Mouse (Mus musculus) testis, postnatal 10 days (tissue): Measurements from ENCODE around the gene Ubr3.
"Not testable (repeated sequence)": the region's sequence is repeated elsewhere in the genome, so short reads cannot be mapped to it uniquely, and the experiment has no call there.

Experiments used
- DNase-seq: peaks from one replicate; pipeline ENCODE4 v3.0.0; 2021; ENCODE audit warnings: low spot score

Gene Ubr3

GRCm38 (mm10) chr2:69907394-69907793 is 10.3 kb downstream of the Ubr3 start:
- not testable (repeated sequence) for DNase-seq

DNA sequence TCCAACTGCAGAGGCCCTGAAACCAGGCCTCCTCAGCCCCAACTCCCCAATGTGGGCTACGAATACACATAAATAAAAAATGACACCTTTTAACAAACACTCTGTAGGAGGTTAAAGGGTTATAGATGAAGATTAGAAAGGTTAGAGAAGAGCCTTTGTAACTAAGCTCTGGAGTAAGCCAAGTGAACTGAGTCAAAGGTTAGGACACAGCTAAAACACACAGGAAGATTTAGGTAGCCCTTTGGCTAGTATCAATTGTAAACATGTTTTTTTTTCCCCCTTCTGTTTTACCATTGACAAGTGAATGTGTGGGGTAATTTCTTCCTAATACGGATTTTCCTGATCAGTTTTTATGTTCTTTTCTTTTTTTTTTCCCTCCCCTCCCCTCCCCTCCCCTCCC is 15.8 kb downstream of the Ubr3 start:
- no peak for DNase-seq

DNA sequence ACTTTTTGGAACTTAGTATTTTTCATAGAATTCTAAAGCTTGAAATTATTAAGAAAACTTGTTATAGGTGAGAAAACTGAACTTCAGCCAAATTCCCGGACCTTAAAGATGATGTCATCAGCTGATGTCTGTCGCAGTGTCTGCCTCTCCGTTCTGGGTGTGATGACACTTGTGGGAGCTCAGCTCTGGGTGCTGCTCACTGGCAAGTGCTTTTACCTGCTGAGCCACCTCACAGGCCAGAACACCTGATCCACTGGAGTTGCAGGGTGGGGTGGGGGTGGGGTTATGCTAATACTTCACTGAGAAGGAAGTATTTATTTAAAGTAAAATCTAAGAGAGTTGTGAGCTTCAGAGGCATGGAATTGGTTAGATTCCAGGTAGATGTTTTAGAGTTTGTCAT is 20.3 kb downstream of the Ubr3 start:
- no peak for DNase-seq

DNA sequence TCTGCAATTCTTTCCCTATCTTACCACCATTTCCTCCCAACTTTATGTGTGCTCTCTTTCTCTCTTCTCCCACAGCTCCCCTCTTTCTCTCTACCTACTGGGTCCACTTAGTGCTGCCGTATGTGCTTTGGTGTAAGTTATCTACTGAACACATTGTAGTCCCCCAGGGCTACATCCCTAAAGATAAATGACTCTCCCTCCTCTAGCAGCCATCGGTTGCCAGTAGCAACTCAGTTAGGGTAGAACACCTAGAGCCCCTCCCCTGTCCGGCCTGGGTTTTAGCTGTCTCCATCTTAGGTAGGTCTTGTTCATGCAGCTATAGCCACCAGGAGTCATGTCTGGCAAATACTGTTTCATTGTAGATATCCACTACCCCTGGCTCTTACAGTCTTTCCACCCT is 27.9 kb downstream of the Ubr3 start:
- DNase-seq = no peak

- DNase-seq = no peak
Measured at GRCm38 (mm10) chr2:69936331-69936730, 39.3 kb downstream of the Ubr3 start.

GRCm38 (mm10) chr2:69939226-69939625 is 42.2 kb downstream of the Ubr3 start:
- no peak for DNase-seq

- DNase-seq = no peak
Measured at GRCm38 (mm10) chr2:69939649-69940048, 42.6 kb downstream of the Ubr3 start.

DNA sequence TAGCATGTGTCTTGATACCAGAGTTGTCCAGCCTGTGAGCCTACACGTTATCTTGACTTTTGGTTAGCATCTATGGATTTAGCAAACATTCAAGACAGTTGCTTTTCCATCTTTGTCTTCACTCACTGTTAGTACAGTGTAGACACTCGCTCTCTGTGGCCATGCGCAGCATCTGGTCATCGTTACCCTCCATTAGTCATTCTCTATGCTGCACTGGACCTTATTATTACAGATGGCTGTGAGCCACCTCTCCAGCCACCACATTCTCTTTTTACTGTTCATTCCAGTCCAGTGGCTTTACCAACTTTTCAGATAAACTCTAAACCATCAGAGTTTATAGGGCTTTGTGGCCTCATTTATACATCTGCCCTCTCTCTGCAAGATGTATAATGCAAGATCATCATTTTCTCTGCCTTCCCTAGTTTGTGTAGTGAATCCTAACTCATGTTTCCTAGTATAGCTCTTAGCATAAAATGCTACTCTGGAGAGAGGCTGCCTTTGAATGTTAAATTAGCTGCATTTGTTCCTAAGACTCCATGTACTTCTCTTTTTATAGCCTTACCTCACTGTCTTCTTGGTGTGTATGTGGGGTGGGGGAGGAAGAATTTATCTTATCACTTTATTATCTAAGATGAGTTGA is 44.5 kb downstream of the Ubr3 start:
- no peak for DNase-seq

DNA sequence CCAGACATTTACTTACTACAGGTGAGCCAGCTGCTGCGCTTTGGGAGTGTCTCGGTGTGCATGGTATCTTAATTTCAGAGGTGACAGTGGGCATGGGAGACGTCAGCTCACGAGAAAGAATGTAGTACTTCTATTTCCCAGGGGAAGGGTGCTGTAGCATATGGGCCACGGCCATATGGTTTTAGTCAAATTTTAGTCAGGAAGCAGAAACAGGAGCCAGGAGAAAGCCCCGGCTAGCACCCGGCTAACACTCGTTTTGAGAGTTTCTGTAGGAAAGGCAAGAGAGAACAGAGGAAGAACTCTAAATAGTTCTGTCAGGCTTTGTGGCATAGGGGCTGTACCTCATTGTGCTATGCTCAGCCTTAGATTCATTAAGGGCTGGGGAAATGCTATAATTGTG is 55.8 kb downstream of the Ubr3 start:
- DNase-seq = no peak

DNA sequence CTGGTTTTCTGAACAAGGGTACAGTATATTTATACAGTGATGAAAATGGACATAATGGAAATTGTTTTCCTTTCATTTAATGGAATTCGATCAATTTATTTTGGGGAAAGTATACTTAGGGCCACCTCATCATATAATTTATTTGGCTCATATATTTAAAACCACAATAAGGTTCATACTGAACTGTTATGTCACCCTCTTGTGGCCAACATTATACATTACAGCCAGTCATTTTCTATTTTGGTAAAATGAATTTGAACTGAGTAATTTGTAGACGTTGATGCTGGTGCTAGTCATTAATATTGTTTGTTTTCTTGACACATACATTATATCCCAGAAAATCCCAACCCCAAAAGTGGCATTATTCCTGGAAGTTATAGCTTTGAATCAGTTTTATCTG is 58.6 kb downstream of the Ubr3 start:
- DNase-seq = no peak

DNA sequence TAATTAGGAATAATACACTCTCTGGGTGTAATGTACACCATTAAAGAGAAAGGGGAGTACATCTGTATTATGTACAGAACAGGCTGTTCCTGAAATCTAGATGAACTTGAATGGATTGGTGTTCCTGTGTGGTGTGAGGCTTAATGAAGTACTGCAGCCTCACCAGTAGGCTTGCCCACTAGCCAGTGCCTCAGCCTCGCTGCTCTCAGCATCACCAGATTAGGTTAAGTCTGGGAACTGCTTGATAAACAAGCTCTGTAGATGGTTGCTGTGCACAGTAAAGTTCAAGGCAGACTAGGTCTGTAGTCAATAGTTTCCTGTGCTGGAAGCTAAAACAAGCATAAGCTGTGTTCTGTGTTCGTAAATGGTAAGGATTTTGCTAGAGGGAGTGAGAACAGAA is 60.6 kb downstream of the Ubr3 start:
- DNase-seq = no peak

- DNase-seq = no peak
Measured at GRCm38 (mm10) chr2:69974896-69975295, 77.8 kb downstream of the Ubr3 start.

DNA sequence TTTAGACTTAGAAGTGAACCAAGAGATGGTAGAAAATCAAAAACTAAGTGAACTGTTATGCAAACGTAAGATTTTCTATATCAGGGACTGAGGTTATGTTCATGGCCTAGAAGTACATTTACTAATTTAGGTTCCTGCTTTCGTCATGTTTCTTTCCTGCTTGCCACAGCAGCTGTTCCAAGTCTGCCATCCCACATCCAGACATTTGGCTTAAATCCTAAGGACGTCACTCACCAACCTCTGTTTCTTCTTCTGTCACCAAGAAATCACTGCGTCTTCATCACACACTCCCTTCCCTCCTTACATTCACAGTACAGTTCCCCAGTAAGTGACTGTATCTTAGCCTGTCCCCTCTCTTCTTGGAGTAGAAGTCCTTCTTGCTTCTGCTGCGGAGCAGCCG is 92.2 kb downstream of the Ubr3 start:
- DNase-seq = no peak

DNA sequence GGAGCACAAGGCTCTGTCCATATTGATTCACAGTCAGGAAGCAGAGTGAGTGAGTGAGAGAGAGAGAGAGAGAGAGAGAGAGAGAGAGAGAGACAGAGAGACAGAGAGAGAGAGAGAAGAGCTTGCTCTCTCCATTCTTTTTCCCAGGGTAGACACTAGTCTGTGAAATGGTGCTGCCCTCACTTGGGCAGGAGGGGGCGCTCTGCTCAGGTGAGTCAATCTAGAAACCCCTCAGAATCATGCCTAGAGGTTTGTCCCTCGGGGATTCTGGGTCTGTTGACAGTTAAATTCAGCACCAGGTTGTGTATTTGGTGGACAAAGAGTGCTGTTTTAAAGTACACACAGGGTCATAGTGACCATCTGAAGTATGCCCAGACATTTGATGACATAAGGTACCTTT is 93.6 kb downstream of the Ubr3 start:
- DNase-seq = no peak

GRCm38 (mm10) chr2:69994082-69994736 is 97.2 kb downstream of the Ubr3 start:
- DNase-seq = not testable (repeated sequence)

DNA sequence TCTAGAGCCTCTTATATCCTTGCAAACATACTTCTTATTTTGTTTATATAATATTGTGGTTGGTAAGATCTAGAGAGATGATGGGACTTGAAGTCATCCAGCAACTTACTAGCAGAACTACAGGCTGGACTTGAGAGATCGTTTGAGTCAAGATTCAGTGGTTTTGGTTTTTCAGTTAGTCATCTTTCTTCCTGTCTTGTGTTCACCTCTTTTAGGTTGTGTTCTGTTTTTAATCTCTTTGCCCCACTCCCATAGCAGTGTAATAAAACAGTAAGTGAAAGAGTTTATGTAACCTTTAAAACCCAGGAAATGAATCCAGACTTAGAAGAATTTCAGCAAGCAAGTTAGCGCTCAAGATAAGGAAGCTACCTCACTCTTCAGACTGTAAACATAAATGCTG is 97.7 kb downstream of the Ubr3 start:
- no peak for DNase-seq

GRCm38 (mm10) chr2:69999097-69999770 is 102.2 kb downstream of the Ubr3 start:
- DNase-seq = no peak

GRCm38 (mm10) chr2:70000316-70000715 is 103.3 kb downstream of the Ubr3 start:
- DNase-seq = no peak

DNA sequence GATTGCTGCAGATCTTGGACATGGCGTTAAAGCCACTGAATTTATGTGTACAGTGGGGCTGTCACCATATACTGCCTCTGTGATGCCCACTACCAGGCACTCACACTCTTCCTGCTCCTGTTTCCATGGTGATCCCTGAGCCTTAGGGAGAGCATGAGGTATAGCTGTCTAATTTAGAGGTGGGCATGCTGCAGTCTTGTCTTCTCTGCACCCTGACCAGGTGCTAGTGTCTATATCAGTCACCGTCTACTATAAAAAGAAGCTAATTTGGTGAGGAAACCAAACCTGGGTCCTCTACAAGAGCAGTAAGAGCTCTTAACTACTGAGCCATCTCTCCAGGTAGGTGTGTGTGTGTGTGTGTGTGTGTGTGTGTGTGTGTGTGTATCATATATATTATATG is 109.4 kb downstream of the Ubr3 start:
- no peak for DNase-seq

DNA sequence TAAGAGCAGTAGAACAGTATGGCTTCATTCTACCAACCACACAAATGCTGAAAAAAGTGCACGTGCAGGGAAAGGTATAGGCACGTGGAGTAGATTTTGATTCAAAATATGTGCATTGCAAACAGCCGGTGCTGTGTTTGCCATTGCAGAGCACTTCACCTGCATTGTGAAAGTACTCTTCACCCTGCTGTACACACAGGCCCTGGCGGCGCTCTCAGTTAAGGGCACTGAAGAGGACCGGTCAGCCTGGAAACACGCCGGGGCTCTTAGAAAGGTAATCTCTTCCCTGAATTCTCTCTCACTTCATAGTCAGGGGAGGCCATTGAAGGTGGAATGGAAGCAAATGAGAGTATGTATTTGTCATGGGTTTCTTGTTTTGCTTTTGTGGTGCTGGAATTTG is 115.9 kb downstream of the Ubr3 start:
- DNase-seq = no peak

- DNase-seq = no peak
Measured at GRCm38 (mm10) chr2:70018236-70018635, 121.2 kb downstream of the Ubr3 start.

DNA sequence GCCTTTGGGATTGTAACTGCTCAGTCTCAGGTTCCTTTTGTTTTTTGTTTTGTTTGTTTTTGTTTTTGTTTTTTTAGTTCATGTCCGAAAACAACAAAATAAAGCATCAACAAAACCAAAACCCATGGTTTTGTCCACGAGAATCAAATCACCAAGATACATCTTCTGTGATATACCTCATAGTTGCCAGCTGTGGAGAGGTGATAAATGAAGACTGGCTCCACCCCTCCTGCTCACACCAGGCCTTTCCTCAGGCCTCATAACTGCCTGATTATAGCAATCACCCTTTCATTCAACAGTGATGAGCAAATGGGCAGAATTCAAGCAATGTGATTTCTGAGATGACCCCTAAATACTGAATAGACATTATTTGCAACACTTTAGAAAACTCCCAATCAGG is 127.4 kb downstream of the Ubr3 start:
- no peak for DNase-seq

DNA sequence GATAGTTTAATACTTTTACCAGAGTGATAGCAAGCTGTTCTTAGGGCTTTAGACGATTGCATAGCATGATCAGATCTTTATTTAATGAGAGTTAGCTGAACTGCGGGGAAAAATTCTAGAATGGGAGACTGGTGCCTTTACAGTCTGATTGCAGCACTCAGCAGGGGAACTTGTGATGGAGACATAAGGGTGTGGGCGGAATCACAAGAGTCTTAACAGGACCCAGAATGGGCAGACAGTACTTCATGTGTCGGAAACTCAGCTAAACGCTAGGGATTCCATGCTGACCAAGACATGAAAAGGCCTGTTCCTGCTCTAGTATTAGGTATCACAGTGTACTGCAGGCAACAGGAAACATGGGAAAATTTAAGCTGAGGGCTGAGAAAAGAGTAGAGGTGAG is 128.7 kb downstream of the Ubr3 start:
- DNase-seq = no peak

- no peak for DNase-seq
Measured at GRCm38 (mm10) chr2:70031472-70031871, 134.4 kb downstream of the Ubr3 start.
